Mouse (Mus musculus): ENCODE data around the gene Klf1.

Klf1 gene

GRCm38 (mm10) chr8:84936041-84936961 is 34.6 kb downstream of the Klf1 start:
- no peak for DNase-seq (ENCODE audit: low spot score)

- peak; percentile 82 for DNase-seq (ENCODE audit: low spot score)
Measured at GRCm38 (mm10) chr8:84936962-84937546, 35.3 kb downstream of the Klf1 start, which contains the start of gene Mast1. Gene Mast1, minus strand, starts transcription at chr8:84937359.

- DNase-seq (ENCODE audit: low spot score), result no peak
Measured at GRCm38 (mm10) chr8:84937620-84938485, 36.1 kb downstream of the Klf1 start.

DNA sequence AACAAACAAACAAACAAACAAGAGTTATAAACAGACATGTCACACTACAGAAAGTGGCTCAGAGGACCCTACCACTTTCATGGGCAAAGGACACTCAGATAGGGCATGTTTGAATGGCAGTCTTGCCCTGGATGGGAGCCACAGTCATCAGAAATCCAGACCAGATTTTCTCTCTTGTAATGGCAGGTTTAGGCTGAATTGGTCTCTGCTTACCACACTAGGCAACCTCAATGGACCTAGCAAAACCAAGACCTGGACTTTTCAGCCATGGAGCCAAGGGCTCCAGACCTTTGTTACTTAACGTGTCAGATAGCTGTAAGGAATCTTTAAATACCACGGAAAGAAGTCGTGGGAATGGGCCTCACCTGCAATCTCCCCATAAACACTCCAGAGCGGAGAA is 42.0 kb downstream of the Klf1 start:
- no peak for DNase-seq (ENCODE audit: low spot score)

DNA sequence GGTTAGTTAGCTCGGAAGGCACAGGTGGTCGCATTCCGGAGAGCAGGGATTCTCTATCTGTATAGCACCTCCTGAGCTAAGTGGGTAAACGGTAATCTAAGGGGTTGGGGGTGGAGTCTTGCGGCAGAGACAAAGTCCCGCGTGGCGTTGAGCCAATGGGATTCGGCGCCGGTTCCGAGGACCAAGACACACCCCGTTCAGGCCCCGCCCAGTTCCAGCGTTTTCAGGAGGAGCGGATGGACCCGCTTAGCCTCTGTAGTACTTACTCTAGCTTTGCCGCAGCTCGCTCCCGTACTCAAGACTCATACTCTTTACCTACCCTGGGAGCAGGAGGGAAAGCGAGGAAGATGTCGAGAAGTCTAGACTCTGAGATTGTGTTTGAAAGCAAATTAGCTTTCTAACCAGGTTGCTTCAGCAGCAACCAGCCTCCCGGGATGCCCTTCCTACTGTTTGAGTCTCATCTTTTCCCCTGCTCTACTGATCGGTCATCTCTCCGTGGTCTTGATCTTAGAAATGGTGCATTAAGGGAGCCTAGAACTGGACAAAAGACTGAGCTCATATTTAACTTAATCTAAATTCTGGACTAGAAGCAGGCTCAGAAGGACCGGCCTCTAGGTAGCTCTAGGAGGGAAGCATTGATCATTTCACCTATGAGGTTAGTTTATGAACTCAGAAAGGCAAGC is 42.9 kb downstream of the Klf1 start:
- peak; percentile 82 for DNase-seq (ENCODE audit: low spot score)

DNA sequence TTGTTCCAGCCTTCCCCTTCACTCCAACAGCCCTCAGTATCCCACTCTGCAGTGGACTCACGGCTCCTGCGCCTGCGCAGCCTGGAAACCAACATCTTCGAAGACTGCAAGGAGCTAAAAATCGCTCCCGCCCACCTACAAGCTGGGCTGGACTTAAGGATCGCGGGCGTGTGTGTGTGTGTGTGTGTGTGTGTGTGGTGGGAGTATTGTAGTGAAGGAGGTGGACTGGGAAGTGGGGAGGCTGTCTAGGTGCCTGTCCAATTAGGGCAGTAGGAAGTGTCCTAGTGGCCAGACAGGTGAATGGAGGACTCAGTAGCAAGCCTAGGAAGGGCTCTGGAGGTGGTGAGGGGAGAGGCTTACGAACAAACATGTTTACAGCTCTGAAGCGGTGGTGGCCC is 43.5 kb downstream of the Klf1 start:
- no peak for DNase-seq (ENCODE audit: low spot score)

GRCm38 (mm10) chr8:84945633-84946527 is 44.2 kb downstream of the Klf1 start:
- DNase-seq (ENCODE audit: low spot score), result peak; percentile 61

- DNase-seq (ENCODE audit: low spot score), result peak; percentile 69
Measured at GRCm38 (mm10) chr8:84946528-84947240, 45.0 kb downstream of the Klf1 start, which contains the start of gene Rtbdn. Gene Rtbdn, plus strand, starts transcription at chr8:84946991.

- peak; percentile 75 for DNase-seq (ENCODE audit: low spot score)
Measured at GRCm38 (mm10) chr8:84947241-84947545, 45.5 kb downstream of the Klf1 start.

GRCm38 (mm10) chr8:84949753-84950152 is 48.0 kb downstream of the Klf1 start:
- DNase-seq (ENCODE audit: low spot score), result no peak

DNA sequence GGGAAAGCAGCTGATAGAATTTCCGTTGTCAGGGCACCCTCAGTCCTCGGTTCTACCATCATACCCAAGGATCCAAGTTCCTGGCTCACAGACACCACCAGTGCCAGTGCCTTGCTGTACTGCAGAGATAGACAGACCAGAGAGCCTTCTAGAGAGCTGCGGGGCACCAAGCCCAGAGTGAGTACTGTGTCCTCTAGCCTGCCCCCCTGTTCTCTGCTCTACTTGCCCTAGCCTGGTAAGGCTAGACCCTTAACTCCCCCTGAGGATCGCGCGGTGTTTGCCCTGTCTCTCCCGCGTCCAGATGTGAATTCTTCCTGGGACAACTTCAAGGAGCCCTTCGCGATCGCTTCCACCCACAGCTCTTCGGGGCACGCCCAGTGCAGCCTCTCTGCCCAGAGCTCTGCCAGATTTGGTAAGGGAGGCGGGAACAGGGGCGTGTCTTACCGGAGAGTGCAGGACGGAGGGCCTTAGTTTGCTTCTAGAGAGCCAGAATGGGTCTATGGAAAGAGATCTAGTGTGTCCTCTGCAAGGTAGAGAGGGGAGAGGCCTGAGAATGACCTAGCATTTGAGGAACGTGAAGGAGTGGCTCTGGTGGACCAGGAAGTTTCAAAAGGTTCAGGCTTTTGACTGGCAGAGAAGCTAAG is 51.0 kb downstream of the Klf1 start:
- no peak for DNase-seq (ENCODE audit: low spot score)
